Mouse (Mus musculus): ENCODE results near the gene Ldb3.

Gene Ldb3

DNA sequence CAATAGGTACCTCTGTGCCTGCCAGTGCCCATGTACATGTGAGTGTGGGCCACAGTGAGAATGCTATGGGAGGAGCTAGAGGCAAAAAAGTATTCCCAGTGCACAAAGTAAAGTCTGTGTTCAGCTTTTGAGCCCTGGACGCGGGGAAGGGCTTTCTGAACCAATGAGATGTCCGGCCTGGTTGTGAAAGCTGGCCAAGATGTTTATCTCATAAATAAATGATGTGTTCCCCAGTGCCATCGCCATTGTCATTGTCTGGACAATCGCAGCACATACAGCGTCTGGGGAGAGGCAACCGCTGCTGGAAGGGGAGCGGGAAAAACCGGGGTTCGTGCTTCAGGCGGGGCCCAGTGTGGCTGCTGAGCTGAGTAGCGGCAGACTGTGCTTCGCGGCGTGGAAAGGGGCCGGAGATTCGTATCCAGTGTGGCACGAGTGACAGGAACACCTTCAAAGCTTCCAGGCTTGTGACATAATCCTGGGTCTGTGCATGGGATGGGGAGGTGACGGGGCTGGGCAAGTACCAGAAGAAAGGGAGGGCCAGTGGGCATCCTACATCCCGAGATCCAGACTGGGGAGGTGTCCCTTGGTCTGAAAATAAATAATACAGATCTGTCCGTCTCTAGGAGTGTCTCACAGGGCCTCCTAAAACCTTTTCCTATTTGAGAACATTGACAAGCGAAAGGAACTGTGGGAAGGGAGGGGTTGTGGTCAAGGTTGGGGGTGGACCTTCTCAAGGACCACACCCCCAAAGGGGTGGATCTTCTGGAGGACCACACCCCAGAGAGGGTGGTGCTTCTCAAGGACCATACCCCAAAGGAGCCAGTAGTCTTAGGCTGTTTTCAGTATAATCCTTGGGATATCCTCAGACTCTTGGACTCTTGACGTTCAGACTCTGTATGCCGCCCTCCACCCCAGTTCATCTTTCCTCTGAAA, 2.5 kb upstream of the Ldb3 start:
- in situ Hi-C loops (cut with MboI; ENCODE audit: unreplicated experiment in 2 of 2) = no loop called here

DNA sequence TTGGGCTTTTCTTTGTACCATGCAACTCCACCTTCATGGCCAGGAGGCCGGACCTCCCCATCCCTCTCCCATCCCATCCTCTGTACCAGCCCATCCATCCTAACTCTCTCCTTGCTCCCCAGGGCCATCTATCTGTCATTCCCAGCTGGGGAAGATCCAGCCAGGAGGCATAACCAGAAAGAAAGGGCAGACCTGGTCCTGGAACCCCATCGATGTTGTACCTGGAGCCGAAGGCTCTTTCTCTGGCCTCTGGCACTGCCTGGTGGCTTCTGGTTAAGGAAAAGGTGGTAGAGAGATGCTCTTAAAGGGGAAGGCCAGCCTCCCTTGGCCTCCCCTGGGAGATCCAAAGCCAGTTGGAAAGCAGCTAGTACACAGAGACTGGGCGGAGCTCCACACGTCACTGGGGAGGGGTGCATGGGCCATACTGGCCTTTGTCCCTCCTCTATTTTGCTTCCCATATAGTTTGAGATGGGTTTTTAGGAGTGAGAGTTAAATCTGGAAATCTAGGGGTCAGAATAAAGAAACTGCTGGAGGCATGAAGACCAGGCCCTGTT, 1.6 kb upstream of the Ldb3 start:
- in situ Hi-C loops (cut with MboI; ENCODE audit: unreplicated experiment in 2 of 2) = no loop called here

DNA sequence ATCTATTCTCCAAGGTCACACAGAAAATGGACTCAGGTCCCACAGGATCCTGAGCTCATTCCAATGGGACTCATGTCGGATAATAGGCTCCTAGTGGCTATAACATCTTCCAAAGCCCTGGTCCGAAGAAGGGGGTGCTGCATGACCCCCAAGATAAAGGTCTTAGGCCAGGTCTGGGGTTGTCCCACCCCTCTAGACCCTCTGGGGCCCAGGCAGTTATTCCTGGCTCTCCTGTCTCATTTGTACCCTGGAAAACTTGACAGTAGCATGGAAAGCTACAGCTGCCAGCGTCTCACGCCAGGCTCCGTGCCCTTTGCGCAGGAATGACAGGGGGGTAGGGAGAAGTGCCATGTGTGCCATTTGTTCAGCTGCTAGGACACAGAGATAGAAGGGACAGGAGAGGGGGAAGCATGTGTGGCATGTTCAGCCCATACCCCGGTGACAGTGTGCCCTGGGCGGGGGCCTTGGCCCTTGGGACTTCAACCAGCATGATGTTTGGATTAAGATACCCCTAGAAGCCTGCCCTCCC, 767 bp upstream of the Ldb3 start:
- in situ Hi-C loops (cut with MboI; ENCODE audit: unreplicated experiment in 2 of 2) = no loop called here

DNA sequence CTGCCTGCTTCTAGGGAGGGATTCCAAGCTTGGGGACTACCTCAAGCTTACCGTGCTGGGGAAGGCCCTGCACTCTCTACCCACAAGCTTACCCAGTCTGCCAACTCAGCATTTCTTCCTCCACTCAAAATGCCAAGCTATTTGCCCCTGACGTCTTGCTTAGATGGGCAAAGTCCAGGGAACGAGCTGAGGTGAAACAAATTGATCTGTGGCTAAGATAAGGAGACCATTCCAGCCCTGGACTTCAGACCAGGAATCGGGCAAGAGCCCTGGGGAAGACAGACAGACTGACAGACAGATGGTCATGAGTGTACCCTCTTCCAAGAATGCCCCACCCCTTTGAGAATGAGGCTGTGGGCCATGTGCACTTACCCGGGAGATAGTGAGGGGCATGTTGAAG, 477 bp downstream of the Ldb3 start:
- in situ Hi-C loops (cut with MboI; ENCODE audit: unreplicated experiment in 2 of 2) = no loop called here

DNA sequence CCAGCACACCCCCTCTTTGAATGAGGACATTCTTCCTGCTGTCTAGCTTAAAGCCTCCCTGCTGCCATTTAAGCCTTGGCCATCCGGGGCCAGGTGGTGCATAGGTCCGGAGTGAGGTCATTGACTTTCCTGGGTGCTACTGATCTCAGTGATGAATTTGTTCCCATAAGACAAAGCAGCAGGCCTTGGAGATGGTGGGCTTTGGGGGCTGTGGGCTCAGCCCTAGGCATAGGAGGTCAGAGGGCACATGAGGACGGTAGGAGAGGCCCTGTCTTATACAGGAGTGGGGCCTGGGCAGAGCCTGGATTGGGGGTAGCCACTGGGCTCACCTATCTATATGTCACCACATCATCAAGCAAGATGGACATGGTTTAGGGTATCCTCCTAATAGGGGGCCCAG, 1.6 kb downstream of the Ldb3 start:
- in situ Hi-C loops (cut with MboI; ENCODE audit: unreplicated experiment in 2 of 2) = no loop called here

DNA sequence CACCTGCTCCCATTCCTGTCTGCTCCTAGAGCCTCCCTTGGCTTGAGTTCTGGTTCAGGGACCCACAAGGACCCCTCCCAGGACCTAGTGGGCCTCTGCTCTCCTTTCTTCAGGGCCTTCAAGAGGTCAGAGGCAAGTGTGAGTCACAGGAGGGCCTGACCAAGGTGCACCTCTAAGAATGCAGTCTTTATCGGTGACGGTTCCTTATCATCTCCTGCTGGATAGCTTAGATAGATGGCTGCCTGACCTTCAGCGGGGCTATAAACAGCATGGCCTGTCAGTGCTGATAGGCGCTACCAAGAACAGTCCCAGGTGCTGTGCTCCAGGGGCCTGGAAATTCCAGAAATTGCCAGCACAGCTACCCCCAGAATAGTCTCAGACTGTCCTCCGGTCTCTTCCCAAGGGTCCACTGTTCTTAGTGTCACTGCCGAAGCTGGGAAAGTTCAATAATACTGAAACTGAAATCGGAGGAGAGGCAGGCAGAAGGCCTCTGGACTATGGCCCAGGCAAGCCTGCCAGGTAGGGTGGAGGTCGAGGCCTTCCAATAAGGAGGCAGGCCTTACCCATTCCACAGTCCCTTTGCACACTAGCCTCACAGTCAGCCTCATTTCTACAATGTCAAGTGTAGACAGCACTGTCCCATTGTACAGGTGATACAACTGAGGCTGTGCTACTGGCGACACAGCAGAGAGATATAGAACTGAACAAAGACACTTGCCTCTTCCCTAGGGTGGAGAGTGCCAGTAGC, 3.0 kb downstream of the Ldb3 start:
- in situ Hi-C loops (cut with MboI; ENCODE audit: unreplicated experiment in 2 of 2) = no loop called here

DNA sequence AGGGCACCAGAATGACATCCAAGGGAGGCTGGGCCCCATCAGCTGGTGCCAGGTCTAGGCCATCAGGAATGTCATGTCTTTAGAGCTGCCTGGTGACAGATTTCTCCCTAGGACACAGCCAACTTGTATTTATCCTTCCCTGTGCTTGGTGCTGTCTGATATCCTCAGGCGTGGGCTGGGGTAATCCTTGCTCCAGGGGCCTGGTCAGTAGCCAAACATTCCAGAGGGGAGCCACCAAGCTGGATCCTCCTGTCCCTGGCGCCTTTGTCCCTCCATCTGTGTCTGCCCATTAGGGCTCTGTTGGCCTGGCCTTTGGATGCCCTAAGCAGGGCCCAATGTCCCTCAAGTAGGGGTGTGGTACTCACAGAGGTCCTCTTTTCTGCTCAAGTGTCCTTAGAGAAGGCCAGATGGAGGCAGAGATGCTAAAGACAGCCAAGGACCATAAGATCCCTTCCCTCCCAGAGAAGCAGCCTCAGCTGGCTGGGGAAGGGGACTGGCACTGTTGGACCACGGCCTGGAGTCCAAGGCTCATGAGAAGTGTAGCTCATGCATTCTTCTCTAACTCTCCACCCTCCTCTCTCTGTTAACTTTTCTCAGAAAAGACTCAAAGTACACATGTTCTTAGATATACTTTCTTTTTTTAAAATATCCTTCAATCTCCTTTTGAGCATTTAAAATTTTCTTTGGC, 5.6 kb downstream of the Ldb3 start:
- in situ Hi-C loops (cut with MboI; ENCODE audit: unreplicated experiment in 2 of 2) = no loop called here

DNA sequence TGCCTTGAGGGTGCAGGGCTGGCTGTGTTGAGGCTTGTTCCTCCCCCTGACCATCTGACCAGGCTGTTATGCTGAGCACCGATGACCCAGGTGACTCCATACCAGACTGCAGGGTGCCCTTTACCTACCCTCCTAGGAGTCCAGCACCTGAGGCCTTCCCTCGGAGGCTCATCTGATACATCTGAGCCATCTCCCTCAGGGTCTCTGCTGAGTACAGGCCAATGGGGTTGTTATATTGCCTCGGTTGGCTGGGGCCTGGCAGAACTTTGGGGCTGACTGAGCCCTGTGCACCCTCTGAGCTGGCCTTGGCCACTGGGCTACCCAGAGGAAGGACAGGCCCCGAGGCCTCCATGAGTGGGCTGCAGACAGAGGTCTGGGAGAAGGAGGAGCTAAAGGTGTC, 11.6 kb downstream of the Ldb3 start:
- in situ Hi-C loops (cut with MboI; ENCODE audit: unreplicated experiment in 2 of 2) = no loop called here

DNA sequence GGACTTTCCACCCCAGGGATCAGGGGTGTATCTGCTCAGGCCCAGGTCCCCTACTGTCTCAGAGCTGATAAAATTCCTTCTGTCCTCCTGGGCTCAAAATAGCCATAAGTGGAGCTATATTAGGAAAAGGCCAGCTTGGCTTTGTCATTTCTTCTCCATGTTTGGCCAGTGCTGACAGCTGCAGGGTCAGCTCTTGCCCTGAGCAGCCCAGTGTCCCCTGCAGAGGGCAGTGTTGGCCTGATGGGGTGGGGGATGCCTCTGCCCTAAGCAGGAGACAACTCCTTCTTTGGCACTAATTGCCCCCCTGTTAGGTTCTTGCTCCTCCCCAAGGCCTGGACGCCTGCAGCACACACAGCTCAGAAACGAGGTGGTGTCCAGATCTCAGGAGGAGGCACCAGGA, 14.4 kb downstream of the Ldb3 start:
- in situ Hi-C loops (cut with MboI; ENCODE audit: unreplicated experiment in 2 of 2) = loop anchor here (5.0 to 25.0 kb wide), 4 partner anchors 302 to 1262 kb away; no protein-coding TSS in a partner anchor

DNA sequence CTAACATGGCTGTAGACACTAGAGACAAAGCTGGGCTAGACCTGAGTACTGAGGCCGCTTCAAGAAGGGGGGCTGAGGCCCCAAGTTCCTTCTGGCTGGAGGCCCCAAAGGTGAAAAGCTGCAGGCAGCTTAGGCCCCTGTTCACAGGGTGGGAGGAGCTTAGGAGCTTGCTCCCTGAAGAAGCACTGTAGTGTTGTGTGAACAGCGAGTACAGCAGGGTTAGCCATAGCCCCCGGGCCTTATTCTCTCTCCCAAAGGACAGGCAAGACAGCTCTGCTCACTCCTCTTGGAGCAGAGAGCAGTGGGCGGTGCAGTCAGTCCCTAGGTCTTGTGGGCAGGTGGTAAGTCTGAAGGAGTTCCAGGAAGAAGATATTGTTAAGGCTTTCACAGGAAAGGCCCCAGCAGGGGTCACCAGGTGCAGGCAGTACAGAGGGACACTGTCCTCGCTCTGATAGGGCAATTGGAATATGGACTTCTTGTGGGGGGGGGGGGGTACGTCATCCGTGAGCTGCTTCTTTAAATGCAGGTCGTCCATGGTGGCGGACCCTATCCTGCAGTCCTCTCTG, 15.1 kb downstream of the Ldb3 start:
- in situ Hi-C loops (cut with MboI; ENCODE audit: unreplicated experiment in 2 of 2) = loop anchor here (5.0 to 25.0 kb wide), 4 partner anchors 301 to 1261 kb away; no protein-coding TSS in a partner anchor

DNA sequence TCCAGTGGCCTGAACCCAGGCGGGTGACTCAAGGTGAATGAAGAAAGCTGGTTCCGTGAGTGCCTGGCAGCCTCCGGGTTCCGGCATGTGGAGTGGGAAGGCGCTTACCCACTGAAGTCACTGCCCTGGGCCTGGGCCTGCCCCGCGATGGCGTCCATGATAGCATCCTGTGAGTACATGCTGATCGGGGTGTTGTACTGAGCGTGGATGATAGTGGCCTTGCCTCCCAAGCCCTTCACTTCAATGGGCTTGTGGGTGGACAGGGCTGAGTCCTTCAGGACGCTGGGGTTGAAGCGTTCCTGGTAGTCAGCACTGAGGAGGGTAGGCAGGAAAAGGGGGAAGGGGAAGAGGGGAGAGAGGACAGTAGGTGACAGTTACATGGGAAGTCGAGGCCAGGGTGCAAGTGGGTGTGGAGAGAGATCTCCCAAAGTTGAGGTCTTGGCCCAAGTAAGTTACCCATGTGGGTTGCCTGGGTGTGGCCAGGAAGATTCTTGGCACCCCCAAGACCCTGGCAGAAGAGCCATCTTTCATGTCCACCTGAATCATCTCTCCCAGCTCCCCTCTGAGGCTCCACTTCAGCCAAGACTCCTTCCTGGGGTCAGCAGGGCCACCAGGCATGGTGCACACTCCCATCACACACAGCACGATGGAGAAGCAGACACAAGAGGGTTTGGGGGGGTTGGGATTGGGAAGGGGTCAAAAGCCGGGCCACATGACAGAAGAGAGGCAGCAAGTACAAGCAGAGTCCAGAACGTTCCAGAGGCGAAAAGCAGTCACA, 16.7 kb downstream of the Ldb3 start:
- in situ Hi-C loops (cut with MboI; ENCODE audit: unreplicated experiment in 2 of 2) = loop anchor here (5.0 to 25.0 kb wide), 4 partner anchors 299 to 1259 kb away; no protein-coding TSS in a partner anchor

DNA sequence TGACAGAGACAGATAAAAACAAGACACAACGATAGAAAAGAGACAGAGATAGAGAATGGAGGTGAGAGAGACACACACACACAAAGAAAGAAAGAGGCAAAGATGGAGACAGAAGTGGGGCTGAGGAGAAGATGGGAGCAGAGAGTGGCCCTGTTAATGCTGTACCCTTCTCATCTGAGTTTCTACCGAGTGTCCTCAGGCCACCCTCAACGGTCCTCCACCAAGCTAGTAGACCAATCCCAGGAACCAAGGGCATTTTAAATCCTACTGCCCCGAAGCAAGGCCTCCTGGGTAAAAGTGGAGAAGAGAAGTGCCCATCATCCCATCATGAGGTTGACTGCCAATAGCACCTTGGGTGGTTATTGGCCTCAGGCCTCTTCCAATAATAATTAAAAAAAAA, 17.6 kb downstream of the Ldb3 start:
- in situ Hi-C loops (cut with MboI; ENCODE audit: unreplicated experiment in 2 of 2) = loop anchor here (5.0 to 25.0 kb wide), 4 partner anchors 299 to 1259 kb away; no protein-coding TSS in a partner anchor

DNA sequence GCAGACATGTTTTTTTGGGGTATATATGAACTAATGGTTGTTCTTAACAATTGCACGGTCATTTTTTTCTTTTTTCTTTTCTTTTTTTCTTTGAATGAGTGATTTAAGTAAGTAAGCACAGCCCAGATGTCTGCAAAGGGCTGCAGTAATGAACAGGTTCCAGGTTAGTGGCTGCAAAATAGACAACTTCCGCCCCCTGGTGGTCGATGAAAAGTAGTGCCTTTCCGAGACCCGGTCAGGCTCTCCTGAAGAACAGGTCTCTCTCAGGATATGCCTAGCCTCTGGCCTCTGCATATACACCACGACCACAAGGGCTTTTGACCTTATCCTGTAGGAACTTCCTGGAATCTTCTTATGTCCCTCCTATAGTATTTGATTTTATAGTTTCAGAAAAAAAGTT, 18.2 kb downstream of the Ldb3 start:
- in situ Hi-C loops (cut with MboI; ENCODE audit: unreplicated experiment in 2 of 2) = loop anchor here (5.0 to 25.0 kb wide), 4 partner anchors 298 to 1258 kb away; no protein-coding TSS in a partner anchor

DNA sequence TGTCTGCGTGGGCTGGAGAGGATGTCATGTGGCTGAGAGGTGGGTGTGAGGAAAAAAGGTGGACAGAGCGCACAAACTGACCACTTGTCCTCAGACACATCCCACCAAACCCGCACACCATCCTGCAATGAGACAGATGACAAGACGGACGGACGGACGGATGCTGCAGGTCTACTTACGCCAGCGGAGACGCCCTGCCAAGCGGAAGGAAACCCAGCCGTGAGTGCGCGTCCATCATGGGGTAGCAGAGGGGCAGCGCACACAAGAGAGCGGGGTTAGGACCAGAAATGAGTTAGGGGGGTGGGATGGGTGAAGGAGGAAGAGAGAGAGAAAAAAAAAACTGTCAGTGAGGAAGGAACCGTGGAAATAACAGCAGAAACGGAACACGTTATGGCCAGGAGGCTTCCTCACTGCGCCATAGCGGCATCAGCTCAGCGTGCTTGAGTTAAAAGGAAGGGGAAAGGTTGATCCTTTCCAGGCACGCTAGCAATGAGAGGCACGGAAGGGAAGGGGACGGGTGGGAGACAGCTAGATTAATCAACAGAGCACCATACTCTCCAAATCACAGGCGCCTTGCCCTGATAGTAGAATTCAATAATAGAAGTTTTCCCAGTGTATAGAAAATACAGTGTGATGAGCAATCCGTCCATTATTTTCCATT, 18.8 kb downstream of the Ldb3 start:
- in situ Hi-C loops (cut with MboI; ENCODE audit: unreplicated experiment in 2 of 2) = loop anchor here (5.0 to 25.0 kb wide), 5 partner anchors 167 to 1257 kb away; no protein-coding TSS in a partner anchor

DNA sequence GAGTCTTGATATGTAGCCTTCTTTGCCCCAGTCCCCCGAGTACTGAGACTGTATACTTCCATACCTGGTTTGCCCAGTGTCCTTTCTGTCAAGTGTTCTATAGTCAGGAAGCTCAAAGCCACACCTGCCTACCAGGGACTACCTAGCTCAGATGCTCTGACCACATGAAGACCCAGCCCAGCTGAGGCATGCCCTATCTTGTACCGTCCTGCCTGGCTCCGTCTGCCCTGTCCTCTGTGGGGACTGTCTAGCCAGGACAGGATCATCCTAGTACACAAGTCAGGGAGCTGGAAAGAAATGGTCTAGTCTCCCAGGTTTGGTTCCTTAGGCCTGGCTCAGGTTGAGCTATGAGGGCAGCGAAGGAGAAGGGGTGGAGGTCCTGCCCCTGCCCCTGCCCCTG, 19.9 kb downstream of the Ldb3 start:
- in situ Hi-C loops (cut with MboI; ENCODE audit: unreplicated experiment in 2 of 2) = loop anchor here (5.0 to 25.0 kb wide), 3 partner anchors 166 to 1256 kb away; no protein-coding TSS in a partner anchor

DNA sequence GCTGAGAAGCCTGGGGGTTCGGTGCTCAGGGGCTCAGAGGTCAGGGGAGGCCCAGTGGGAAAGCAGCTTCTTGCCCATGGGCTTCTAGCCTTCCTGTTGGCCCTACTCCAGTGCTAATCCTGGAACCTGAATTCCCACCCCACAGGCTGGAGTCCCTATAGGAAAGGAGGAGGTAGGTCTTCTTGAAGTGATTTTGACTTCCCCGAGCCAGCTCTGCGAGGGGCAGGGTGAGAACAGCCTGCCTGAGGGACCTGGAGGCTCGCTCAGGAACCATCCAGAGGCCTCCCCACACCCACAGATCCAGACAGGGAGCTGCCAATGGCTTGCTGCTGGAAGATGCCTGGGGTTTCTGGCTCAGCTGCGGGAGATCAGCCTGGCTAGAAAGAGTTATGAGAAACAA, 20.8 kb downstream of the Ldb3 start:
- in situ Hi-C loops (cut with MboI; ENCODE audit: unreplicated experiment in 2 of 2) = loop anchor here (5.0 to 25.0 kb wide), 3 partner anchors 165 to 1255 kb away; no protein-coding TSS in a partner anchor

DNA sequence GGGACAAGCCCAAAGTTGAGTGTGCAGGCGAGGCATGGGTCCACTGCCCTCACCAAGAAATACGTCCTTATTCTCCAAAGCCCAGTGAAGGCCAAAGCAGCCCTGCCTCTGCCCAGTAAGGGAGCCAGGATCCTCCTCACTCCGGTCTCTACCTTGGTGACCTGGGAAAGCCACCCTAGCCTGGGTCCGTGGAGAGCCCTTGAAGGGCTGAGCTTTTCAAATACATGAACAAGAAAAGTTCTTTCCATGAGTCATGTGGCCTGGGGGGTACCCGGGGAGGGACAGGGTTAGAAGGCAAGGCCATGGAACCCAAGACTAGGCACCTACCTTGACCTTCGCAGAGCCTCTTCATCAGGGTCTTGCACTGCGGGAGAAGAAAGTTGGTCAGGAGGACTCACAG, 22.0 kb downstream of the Ldb3 start:
- in situ Hi-C loops (cut with MboI; ENCODE audit: unreplicated experiment in 2 of 2) = loop anchor here (5.0 to 25.0 kb wide), 3 partner anchors 164 to 1254 kb away; no protein-coding TSS in a partner anchor

DNA sequence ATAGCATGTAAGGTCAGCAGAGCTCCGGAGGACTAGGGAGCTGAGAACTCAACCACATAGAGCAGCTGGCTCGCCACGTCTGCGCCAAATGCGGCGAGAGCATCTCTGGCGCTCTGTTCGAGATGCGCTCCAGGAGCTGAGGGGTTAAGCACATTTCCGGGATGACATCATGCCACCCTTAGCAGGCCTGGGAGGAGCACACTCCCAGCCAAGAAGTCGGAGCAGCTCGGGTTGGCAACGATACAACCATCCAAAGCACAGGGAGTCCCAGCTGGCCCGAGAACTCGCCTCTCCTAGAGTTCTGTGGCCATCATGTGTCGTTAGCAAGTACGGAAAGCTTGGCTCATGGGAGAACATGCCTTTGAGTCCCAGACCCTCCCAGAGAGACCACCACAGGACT, 22.8 kb downstream of the Ldb3 start:
- in situ Hi-C loops (cut with MboI; ENCODE audit: unreplicated experiment in 2 of 2) = loop anchor here (5.0 to 25.0 kb wide), 3 partner anchors 163 to 1253 kb away; no protein-coding TSS in a partner anchor
